Mouse (Mus musculus): Measurements from ENCODE around the gene Gm5127.

Gene Gm5127

DNA sequence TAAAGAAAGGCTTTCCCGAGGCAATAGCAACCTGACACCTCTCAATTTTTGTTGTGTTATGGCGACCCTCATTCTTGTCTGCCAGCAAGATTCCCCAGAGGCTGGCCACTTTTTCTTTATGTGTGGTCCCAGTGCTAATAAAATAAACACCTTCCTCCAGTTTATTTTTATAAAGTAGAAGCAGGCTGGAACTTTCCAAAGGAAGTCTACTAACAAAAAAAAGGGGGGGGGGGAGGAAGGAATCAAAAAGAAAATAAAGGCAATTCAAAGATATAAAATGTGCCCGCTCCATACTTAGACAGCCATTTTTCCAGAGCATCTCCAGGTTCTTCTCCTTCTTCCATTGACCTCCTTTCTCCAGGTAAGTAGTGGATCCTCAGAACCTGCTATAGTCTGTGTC, at the start of gene Gm5127:
Gene Gm5127, plus strand, starts transcription at position 301 of the 400 bp plus-strand sequence.
- WGBS: 60% methylated on average over 3 of the region's 3 CpGs

DNA sequence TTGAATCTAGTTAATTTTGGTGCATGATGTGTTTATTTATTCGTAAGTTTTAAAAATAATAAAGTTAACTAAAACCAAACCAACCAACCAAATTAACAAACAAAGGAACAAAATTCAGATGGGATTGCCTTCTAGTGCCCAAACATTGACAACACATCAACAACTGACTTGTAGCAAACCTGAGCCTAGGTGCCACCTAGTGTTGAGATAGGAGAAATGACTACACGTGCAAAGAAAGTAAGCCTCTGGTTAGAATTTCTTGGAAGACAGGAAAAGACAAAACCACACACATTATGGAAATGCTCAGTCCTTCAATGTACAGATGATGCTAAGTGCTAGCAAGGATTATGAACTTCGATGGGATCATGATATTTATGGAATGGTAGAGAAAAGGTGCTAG, 46.6 kb upstream of the Gm5127 start:
- 41% methylated on average over 3 of the region's 3 CpGs for WGBS

- 71% methylated on average over 2 of the region's 2 CpGs for WGBS
Measured at GRCm38 (mm10) chrX:106555457-106555856, 27.5 kb upstream of the Gm5127 start.

- 28% methylated on average over 3 of the region's 3 CpGs for WGBS
Measured at GRCm38 (mm10) chrX:106578966-106579365, 4.0 kb upstream of the Gm5127 start.

GRCm38 (mm10) chrX:106582197-106582596, 789 bp upstream of the Gm5127 start:
- WGBS: 62% methylated on average over 2 of the region's 2 CpGs

GRCm38 (mm10) chrX:106595904-106596303, 12.9 kb downstream of the Gm5127 start:
- WGBS: 58% methylated on average over 1 of the region's 1 CpGs

- 17% methylated on average over 9 of the region's 9 CpGs for WGBS
Measured at GRCm38 (mm10) chrX:106602574-106603258, 19.7 kb downstream of the Gm5127 start.

- 25% methylated on average over 6 of the region's 6 CpGs for WGBS
Measured at GRCm38 (mm10) chrX:106603386-106603785, 20.4 kb downstream of the Gm5127 start, which contains the start of gene Cysltr1. TSS of gene Cysltr1 (minus strand) at chrX:106603679.

- WGBS: 56% methylated on average over 1 of the region's 1 CpGs
Measured at GRCm38 (mm10) chrX:106622512-106622911, 39.5 kb downstream of the Gm5127 start.

- WGBS: 44% methylated on average over 3 of the region's 3 CpGs
Measured at GRCm38 (mm10) chrX:106623667-106624066, 40.7 kb downstream of the Gm5127 start.

DNA sequence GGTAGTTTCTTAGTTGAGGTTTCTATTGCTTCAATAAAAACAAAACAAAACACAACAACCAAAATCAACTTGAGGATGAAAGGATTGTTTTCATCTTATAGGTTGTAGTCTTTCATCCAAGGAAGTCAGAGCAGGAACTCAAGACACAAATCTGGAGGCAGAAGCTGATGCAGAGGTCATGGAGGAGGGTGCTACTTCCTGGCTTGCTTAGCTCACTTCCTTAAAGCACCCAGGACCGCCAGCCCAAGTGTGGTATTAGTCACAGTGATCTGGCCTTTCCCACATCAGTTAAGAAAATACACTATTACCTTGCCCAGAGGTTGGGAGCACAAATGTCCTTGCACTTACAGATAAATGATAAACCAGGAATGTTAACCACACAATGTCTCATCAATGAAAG, 45.5 kb downstream of the Gm5127 start:
- 64% methylated on average over 1 of the region's 1 CpGs for WGBS

DNA sequence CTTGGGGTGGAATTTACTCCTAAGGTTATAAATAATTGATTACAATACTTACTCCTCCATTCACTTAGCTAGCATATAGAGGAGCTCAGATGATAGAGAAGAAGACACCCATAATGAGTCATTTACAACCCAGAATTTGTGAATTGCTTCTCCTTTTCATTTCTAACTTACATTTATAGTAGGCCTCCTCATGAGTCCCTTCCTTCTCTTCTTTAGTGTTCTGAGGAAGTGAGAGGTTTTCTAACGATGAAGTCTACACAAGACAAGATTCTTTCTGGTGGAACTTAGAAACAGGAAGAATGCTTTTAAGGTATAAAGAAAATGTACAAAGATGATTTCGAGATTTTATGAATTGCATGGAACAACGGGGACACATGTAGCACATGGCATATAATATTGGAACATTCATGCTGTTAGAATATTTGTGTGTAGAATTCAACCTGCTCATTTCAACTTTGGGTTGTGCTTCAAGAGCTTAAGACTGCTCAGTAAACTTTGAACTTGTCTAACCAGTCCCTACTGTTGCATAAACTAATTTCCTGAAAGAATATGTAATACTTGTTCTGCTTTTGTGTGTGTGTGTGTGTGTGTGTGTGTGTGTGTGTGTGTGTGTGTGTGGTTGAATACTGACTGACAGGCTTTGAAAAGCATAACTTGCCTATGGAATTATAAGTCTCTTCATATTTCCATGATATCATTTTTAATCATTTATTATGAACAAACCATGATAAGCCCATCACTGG, 52.0 kb downstream of the Gm5127 start:
- 77% methylated on average over 3 of the region's 3 CpGs for WGBS

GRCm38 (mm10) chrX:106704590-106704989, 121.6 kb downstream of the Gm5127 start:
- 88% methylated on average over 3 of the region's 3 CpGs for WGBS

GRCm38 (mm10) chrX:106717160-106717559, 134.2 kb downstream of the Gm5127 start:
- WGBS: 40% methylated on average over 2 of the region's 2 CpGs

DNA sequence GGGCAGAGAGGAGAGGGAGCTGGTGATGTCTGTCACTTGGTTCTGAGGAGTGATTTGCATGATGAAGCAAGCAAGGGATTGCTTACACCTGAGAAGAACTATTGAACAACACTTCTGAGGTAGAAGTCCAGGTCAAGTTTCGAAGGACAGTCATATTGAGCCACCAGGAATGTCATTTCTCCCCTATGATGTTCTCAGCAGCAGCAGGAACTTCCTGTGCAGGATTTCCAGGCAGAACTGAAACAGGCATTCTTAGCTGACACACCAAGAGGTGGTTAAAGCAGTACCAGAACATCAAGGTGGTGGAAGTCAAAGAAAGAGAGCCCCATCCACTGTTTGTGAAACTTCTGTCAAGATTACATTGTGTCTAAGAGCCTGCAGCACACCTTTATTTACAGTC, 172.3 kb downstream of the Gm5127 start:
- 76% methylated on average over 1 of the region's 1 CpGs for WGBS
